Mouse (Mus musculus): Measurements from ENCODE around the gene Macrod2. TPM values are rescaled to one million over a fixed set of nuclear protein-coding genes. Genes with fewer than 3 reads are reported as not detected.

Gene Macrod2
- polyA plus RNA-seq, 1 experiment from 2014 or later, result 31.9 TPM

GRCm38 (mm10) chr2:141091320-141091719 lies 696.2 kb downstream of the Macrod2 start:
- H3K36me3 ChIP-seq (ENCODE audit: control insufficient read depth, insufficient read depth, low read length), result no peaks in the 10 kb centered on the region
- no peak overlapping the region for H3K4me2 ChIP-seq (replicated peaks; ENCODE audit: low read depth)
- no peak overlapping the region for H3K9ac ChIP-seq (ENCODE audit: low read length)
- no peaks in the 10 kb centered on the region for H3K27me3 ChIP-seq (ENCODE audit: control insufficient read depth, insufficient read depth, low read length)
- no peak for ATAC-seq (ENCODE audit: low FRiP score, low TSS enrichment)
- 65% methylated on average over 3 of the region's 3 CpGs for WGBS
- H3K4me1 ChIP-seq (replicated peaks; ENCODE audit: control insufficient read depth, insufficient read depth), result no peaks in the 10 kb centered on the region
- H3K9me3 ChIP-seq (ENCODE audit: control insufficient read depth, low read length), result no peaks in the 10 kb centered on the region
- no peak for TF ChIP-seq EP300 (optimal IDR thresholded peaks at IDR 0.05)
- TF ChIP-seq CTCF (IDR thresholded peaks at IDR 0.05; ENCODE audit: low read depth), result no peak
- no peak overlapping the region for H3K27ac ChIP-seq (replicated peaks)
- DNase-seq (ENCODE audit: low spot score), result no peak
- no peak overlapping the region for H3K4me3 ChIP-seq (ENCODE audit: low read depth, low read length)

GRCm38 (mm10) chr2:141117579-141117978 lies 722.5 kb downstream of the Macrod2 start:
- ATAC-seq (ENCODE audit: low FRiP score, low TSS enrichment) (peak; percentile 93), DNase-seq (ENCODE audit: low spot score) (peak; percentile 14)
- TF ChIP-seq EP300 (optimal IDR thresholded peaks at IDR 0.05), result no peak
- no peak for TF ChIP-seq CTCF (IDR thresholded peaks at IDR 0.05; ENCODE audit: low read depth)
- no peak overlapping the region for H3K4me3 ChIP-seq (ENCODE audit: low read depth, low read length)
- H3K27ac ChIP-seq (replicated peaks), result no peak overlapping the region
- H3K4me2 ChIP-seq (replicated peaks; ENCODE audit: low read depth), result no peak overlapping the region
- no peaks in the 10 kb centered on the region for H3K27me3 ChIP-seq (ENCODE audit: control insufficient read depth, insufficient read depth, low read length)
- no peaks in the 10 kb centered on the region for H3K36me3 ChIP-seq (ENCODE audit: control insufficient read depth, insufficient read depth, low read length)
- H3K9me3 ChIP-seq (ENCODE audit: control insufficient read depth, low read length), result no peaks in the 10 kb centered on the region
- WGBS, result 56% methylated on average over 1 of the region's 1 CpGs
- no peaks in the 10 kb centered on the region for H3K4me1 ChIP-seq (replicated peaks; ENCODE audit: control insufficient read depth, insufficient read depth)
- H3K9ac ChIP-seq (ENCODE audit: low read length), result no peak overlapping the region

GRCm38 (mm10) chr2:141123875-141124274 lies 728.8 kb downstream of the Macrod2 start:
- 81% methylated on average over 1 of the region's 1 CpGs for WGBS
- no peak overlapping the region for H3K9ac ChIP-seq (ENCODE audit: low read length)
- no peak overlapping the region for H3K4me2 ChIP-seq (replicated peaks; ENCODE audit: low read depth)
- no peak for ATAC-seq (ENCODE audit: low FRiP score, low TSS enrichment)
- DNase-seq (ENCODE audit: low spot score), result no peak
- no peaks in the 10 kb centered on the region for H3K9me3 ChIP-seq (ENCODE audit: control insufficient read depth, low read length)
- no peaks in the 10 kb centered on the region for H3K4me1 ChIP-seq (replicated peaks; ENCODE audit: control insufficient read depth, insufficient read depth)
- TF ChIP-seq EP300 (optimal IDR thresholded peaks at IDR 0.05) (no peak), CTCF (IDR thresholded peaks at IDR 0.05; ENCODE audit: low read depth) (no peak)
- no peaks in the 10 kb centered on the region for H3K36me3 ChIP-seq (ENCODE audit: control insufficient read depth, insufficient read depth, low read length)
- no peaks in the 10 kb centered on the region for H3K27me3 ChIP-seq (ENCODE audit: control insufficient read depth, insufficient read depth, low read length)
- no peak overlapping the region for H3K4me3 ChIP-seq (ENCODE audit: low read depth, low read length)
- no peak overlapping the region for H3K27ac ChIP-seq (replicated peaks)

- no peak overlapping the region for H3K27ac ChIP-seq (replicated peaks)
- H3K4me2 ChIP-seq (replicated peaks; ENCODE audit: low read depth), result no peak overlapping the region
- no peaks in the 10 kb centered on the region for H3K27me3 ChIP-seq (ENCODE audit: control insufficient read depth, insufficient read depth, low read length)
- no peaks in the 10 kb centered on the region for H3K4me1 ChIP-seq (replicated peaks; ENCODE audit: control insufficient read depth, insufficient read depth)
- no peaks in the 10 kb centered on the region for H3K36me3 ChIP-seq (ENCODE audit: control insufficient read depth, insufficient read depth, low read length)
- H3K4me3 ChIP-seq (ENCODE audit: low read depth, low read length), result no peak overlapping the region
- no peaks in the 10 kb centered on the region for H3K9me3 ChIP-seq (ENCODE audit: control insufficient read depth, low read length)
- TF ChIP-seq CTCF (IDR thresholded peaks at IDR 0.05; ENCODE audit: low read depth) (no peak), EP300 (optimal IDR thresholded peaks at IDR 0.05) (no peak)
- H3K9ac ChIP-seq (ENCODE audit: low read length), result no peak overlapping the region
- no peak for ATAC-seq (ENCODE audit: low FRiP score, low TSS enrichment)
- no peak for DNase-seq (ENCODE audit: low spot score)
Observed at GRCm38 (mm10) chr2:141125638-141126037, 730.5 kb downstream of the Macrod2 start.

GRCm38 (mm10) chr2:141142266-141142665 lies 747.2 kb downstream of the Macrod2 start:
- WGBS, result 69% methylated on average over 2 of the region's 2 CpGs
- Histone ChIP-seq H3K36me3 (ENCODE audit: control insufficient read depth, insufficient read depth, low read length) (no peaks in the 10 kb centered on the region), H3K9ac (ENCODE audit: low read length) (no peak overlapping the region), H3K27me3 (ENCODE audit: control insufficient read depth, insufficient read depth, low read length) (no peaks in the 10 kb centered on the region), H3K4me1 (replicated peaks; ENCODE audit: control insufficient read depth, insufficient read depth) (no peaks in the 10 kb centered on the region), H3K4me2 (replicated peaks; ENCODE audit: low read depth) (no peak overlapping the region), H3K27ac (replicated peaks) (no peak overlapping the region), H3K9me3 (ENCODE audit: control insufficient read depth, low read length) (no peaks in the 10 kb centered on the region), H3K4me3 (ENCODE audit: low read depth, low read length) (no peak overlapping the region)
- ATAC-seq (ENCODE audit: low FRiP score, low TSS enrichment) (no peak), DNase-seq (ENCODE audit: low spot score) (no peak)
- no peak for TF ChIP-seq EP300 (optimal IDR thresholded peaks at IDR 0.05)
- no peak for TF ChIP-seq CTCF (IDR thresholded peaks at IDR 0.05; ENCODE audit: low read depth)

GRCm38 (mm10) chr2:141152011-141152772 lies 757.1 kb downstream of the Macrod2 start:
- Histone ChIP-seq H3K36me3 (ENCODE audit: control insufficient read depth, insufficient read depth, low read length) (no peaks in the 10 kb centered on the region), H3K4me1 (replicated peaks; ENCODE audit: control insufficient read depth, insufficient read depth) (no peaks in the 10 kb centered on the region), H3K27me3 (ENCODE audit: control insufficient read depth, insufficient read depth, low read length) (no peaks in the 10 kb centered on the region), H3K9ac (ENCODE audit: low read length) (no peak overlapping the region), H3K4me3 (ENCODE audit: low read depth, low read length) (no peak overlapping the region), H3K4me2 (replicated peaks; ENCODE audit: low read depth) (no peak overlapping the region), H3K9me3 (ENCODE audit: control insufficient read depth, low read length) (no peaks in the 10 kb centered on the region), H3K27ac (replicated peaks) (no peak overlapping the region)
- DNase-seq (ENCODE audit: low spot score) (no peak), ATAC-seq (ENCODE audit: low FRiP score, low TSS enrichment) (no peak)
- no peak for TF ChIP-seq EP300 (optimal IDR thresholded peaks at IDR 0.05)
- no peak for TF ChIP-seq CTCF (IDR thresholded peaks at IDR 0.05; ENCODE audit: low read depth)
- WGBS, result 70% methylated on average over 7 of the region's 7 CpGs

Data from stomach, postnatal 0 days (tissue).